Mouse (Mus musculus): ENCODE measurements at regions not wholly inside any gene's neighbourhood (a gene's known extent, or its start where the extent isn't known, plus 50 kb on each side); places are given as distances from the start of the nearest gene placed in this dataset.

DNA sequence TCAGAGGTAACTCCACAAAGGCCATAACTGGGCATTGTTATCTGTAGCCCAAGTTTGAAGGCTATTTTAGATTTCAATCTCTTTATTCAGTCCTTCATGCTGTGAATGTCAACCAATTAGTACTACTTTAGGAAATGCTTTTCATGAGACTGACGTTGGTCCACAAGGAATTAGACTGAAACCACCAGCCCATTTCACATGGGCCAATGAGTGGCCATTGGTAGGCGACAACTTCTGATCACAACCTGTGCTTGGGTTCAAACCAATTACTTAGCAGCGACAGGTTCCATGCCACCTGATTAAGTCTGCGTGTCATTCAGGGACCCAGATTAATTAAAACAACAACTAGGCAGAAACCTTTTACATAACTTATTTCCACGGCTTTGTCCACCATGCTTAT is 126.9 kb upstream of the Tenm3 start:
- Histone ChIP-seq H3K27ac (ENCODE audit: low read length) (no peak overlapping the region), H3K9ac (ENCODE audit: low read length) (no peak overlapping the region), H3K4me1 (ENCODE audit: control insufficient read depth, insufficient read depth, low read length) (no peaks in the 10 kb centered on the region), H3K4me3 (replicated peaks; ENCODE audit: low read length) (no peak overlapping the region), H3K27me3 (ENCODE audit: control insufficient read depth, insufficient read depth, low read length) (no peaks in the 10 kb centered on the region), H3K9me3 (replicated peaks; ENCODE audit: control insufficient read depth, low read length) (no peaks in the 10 kb centered on the region), H3K4me2 (ENCODE audit: low read depth, low read length) (no peak overlapping the region), H3K36me3 (ENCODE audit: control insufficient read depth, insufficient read depth, low read length) (no peaks in the 10 kb centered on the region)
- 90% methylated on average over 5 of the region's 5 CpGs for WGBS
- ATAC-seq (ENCODE audit: insufficient read depth, low FRiP score), result no peak

DNA sequence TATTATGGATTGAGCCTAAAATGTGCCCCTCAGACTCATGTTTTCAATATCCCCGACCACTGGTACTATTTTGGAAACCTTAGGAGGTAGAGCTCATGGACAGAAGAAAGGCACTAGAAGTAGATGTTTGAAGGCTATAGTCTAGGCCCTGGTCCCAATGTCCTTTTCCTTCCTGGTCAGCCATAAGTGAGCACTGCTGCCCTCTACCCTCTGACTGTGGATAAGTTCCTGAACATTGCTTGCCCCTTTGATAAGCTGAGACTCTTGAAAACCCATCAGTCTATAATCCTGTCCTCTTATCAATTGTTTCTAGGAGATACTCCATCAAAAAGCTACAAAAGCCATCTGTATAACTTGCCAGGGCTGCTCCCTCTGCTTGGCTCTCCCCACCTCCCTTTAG is 121.2 kb upstream of the Tenm3 start:
- Histone ChIP-seq H3K36me3 (ENCODE audit: control insufficient read depth, insufficient read depth, low read length) (no peaks in the 10 kb centered on the region), H3K4me2 (ENCODE audit: low read depth, low read length) (no peak overlapping the region), H3K4me1 (ENCODE audit: control insufficient read depth, insufficient read depth, low read length) (no peaks in the 10 kb centered on the region), H3K9ac (ENCODE audit: low read length) (no peak overlapping the region), H3K27ac (ENCODE audit: low read length) (no peak overlapping the region), H3K27me3 (ENCODE audit: control insufficient read depth, insufficient read depth, low read length) (no peaks in the 10 kb centered on the region), H3K9me3 (replicated peaks; ENCODE audit: control insufficient read depth, low read length) (no peaks in the 10 kb centered on the region), H3K4me3 (replicated peaks; ENCODE audit: low read length) (no peak overlapping the region)
- 81% methylated on average over 1 of the region's 1 CpGs for WGBS
- no peak for ATAC-seq (ENCODE audit: insufficient read depth, low FRiP score)

DNA sequence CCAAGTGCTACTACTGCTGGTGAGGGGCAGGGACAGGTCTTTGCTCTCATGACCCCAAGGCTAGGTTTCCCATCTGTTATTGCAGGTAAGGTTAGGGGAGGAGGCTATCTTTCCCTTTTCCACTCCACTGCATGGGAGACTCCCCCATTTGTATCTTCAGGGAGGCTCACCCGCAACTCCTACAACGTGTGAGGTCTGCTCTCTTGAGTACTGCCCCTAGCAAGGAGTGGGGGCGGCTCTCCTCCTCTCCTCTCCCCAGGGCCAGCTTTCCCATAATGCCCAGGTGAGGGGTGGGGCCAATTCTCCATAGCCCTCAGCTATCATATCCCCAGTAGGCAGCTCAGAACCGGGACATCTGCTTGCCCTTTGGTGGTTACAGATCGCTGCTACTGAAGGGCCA is 113.9 kb upstream of the Tenm3 start:
- Histone ChIP-seq H3K9me3 (replicated peaks; ENCODE audit: control insufficient read depth, low read length) (no peaks in the 10 kb centered on the region), H3K9ac (ENCODE audit: low read length) (no peak overlapping the region), H3K4me1 (ENCODE audit: control insufficient read depth, insufficient read depth, low read length) (no peaks in the 10 kb centered on the region), H3K36me3 (ENCODE audit: control insufficient read depth, insufficient read depth, low read length) (no peaks in the 10 kb centered on the region), H3K27ac (ENCODE audit: low read length) (no peak overlapping the region), H3K27me3 (ENCODE audit: control insufficient read depth, insufficient read depth, low read length) (no peaks in the 10 kb centered on the region), H3K4me2 (ENCODE audit: low read depth, low read length) (no peak overlapping the region), H3K4me3 (replicated peaks; ENCODE audit: low read length) (no peak overlapping the region)
- 85% methylated on average over 5 of the region's 5 CpGs for WGBS
- ATAC-seq (ENCODE audit: insufficient read depth, low FRiP score), result no peak

DNA sequence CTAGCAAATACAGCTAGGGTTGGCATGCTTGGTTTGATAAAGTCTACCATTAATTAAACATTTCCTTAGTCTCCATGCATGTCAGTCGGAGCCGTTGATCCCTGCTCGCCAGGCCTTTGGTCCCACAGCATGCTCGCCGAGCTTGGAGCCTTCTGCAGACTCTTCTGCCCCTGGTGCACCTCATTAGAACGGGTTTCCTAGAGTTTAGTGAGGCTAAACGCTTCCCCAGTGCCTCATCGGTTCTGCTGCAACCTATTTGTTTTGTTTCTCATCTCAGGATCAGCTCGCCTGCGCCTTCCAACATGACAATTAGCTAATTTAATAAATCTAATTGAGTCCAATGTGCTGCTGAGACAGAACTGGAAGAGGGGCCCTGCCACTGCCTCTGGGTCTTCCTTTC is 107.7 kb upstream of the Tenm3 start:
- no peak overlapping the region for H3K4me3 ChIP-seq (replicated peaks; ENCODE audit: low read length)
- no peaks in the 10 kb centered on the region for H3K4me1 ChIP-seq (ENCODE audit: control insufficient read depth, insufficient read depth, low read length)
- ATAC-seq (ENCODE audit: insufficient read depth, low FRiP score), result no peak
- no peak overlapping the region for H3K27ac ChIP-seq (ENCODE audit: low read length)
- no peaks in the 10 kb centered on the region for H3K36me3 ChIP-seq (ENCODE audit: control insufficient read depth, insufficient read depth, low read length)
- 84% methylated on average over 10 of the region's 10 CpGs for WGBS
- no peak overlapping the region for H3K4me2 ChIP-seq (ENCODE audit: low read depth, low read length)
- no peaks in the 10 kb centered on the region for H3K27me3 ChIP-seq (ENCODE audit: control insufficient read depth, insufficient read depth, low read length)
- no peak overlapping the region for H3K9ac ChIP-seq (ENCODE audit: low read length)
- no peaks in the 10 kb centered on the region for H3K9me3 ChIP-seq (replicated peaks; ENCODE audit: control insufficient read depth, low read length)

DNA sequence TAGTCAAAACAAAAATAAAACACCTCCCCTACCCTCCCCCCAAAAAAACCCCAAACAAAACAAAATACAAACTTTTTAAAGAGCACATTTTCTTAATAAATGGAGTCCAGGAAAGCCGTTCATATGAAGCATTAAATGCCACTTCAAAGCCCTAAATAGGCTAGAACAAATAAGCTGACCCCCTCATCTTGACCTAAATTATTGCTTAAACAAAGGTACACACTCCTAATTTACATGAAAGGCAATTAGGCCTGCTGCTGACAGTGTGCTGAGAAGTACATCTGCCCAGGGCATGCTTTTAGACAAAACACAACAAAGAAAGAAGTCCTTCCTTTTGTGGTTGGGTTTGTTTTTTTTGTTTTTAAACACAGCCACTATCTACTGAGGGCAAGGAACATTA is 100.4 kb upstream of the Tenm3 start:
- ATAC-seq (ENCODE audit: insufficient read depth, low FRiP score), result no peak
- H3K9me3 ChIP-seq (replicated peaks; ENCODE audit: control insufficient read depth, low read length), result no peaks in the 10 kb centered on the region
- WGBS, result 53% methylated on average over 1 of the region's 1 CpGs
- H3K4me3 ChIP-seq (replicated peaks; ENCODE audit: low read length), result no peak overlapping the region
- H3K27me3 ChIP-seq (ENCODE audit: control insufficient read depth, insufficient read depth, low read length), result no peaks in the 10 kb centered on the region
- no peaks in the 10 kb centered on the region for H3K36me3 ChIP-seq (ENCODE audit: control insufficient read depth, insufficient read depth, low read length)
- no peak overlapping the region for H3K4me2 ChIP-seq (ENCODE audit: low read depth, low read length)
- H3K9ac ChIP-seq (ENCODE audit: low read length), result no peak overlapping the region
- H3K4me1 ChIP-seq (ENCODE audit: control insufficient read depth, insufficient read depth, low read length), result no peaks in the 10 kb centered on the region
- H3K27ac ChIP-seq (ENCODE audit: low read length), result no peak overlapping the region

DNA sequence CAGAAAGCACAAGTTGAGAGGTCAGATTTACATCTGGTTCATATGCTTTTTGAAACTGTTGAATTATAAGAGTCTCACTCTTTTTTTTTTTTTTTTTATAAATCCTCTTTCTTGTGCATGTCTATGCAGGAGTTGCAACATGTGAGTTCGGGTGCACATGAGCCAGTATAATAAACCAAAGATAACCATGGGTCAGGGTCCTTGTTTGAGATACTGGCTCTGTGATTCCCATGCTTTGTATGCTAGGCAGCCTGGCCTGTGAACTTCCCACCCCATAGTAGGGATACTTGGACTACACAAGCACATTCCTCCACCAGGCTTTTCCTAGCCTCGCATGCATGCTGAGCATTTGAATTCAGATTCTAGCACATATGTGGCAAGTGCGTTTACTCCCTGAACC is 93.4 kb upstream of the Tenm3 start:
- WGBS, result 85% methylated on average over 3 of the region's 3 CpGs
- no peaks in the 10 kb centered on the region for H3K36me3 ChIP-seq (ENCODE audit: control insufficient read depth, insufficient read depth, low read length)
- no peak overlapping the region for H3K4me2 ChIP-seq (ENCODE audit: low read depth, low read length)
- H3K4me1 ChIP-seq (ENCODE audit: control insufficient read depth, insufficient read depth, low read length), result 0 out of 2 replicates have a peak, but pooled peaks cover 2% of the 10 kb centered on the region
- H3K9ac ChIP-seq (ENCODE audit: low read length), result no peak overlapping the region
- no peaks in the 10 kb centered on the region for H3K9me3 ChIP-seq (replicated peaks; ENCODE audit: control insufficient read depth, low read length)
- no peak overlapping the region for H3K27ac ChIP-seq (ENCODE audit: low read length)
- H3K27me3 ChIP-seq (ENCODE audit: control insufficient read depth, insufficient read depth, low read length), result no peaks in the 10 kb centered on the region; the same call in 1 of the 2 replicates
- ATAC-seq (ENCODE audit: insufficient read depth, low FRiP score), result no peak
- no peak overlapping the region for H3K4me3 ChIP-seq (replicated peaks; ENCODE audit: low read length)

DNA sequence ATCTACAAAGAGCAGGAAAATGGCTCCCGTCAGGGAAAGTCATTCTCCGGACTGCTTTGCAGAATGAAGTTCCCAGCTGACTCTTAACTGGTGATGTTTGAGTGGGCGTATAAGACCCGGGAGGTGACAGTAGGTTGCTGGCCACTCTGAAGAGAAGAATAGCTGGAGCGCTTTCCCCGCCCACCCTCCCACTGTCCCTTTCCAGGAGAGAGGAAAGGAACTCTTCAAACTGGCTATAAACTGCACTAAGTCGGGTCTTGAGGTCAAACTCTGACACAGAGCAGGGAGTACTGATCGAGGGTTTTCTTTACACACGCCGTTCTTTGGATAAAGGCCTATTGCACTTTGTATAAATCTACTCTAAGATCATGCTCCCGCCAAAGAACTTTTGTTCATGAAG is 83.4 kb upstream of the Tenm3 start:
- no peaks in the 10 kb centered on the region for H3K4me1 ChIP-seq (ENCODE audit: control insufficient read depth, insufficient read depth, low read length)
- H3K9me3 ChIP-seq (replicated peaks; ENCODE audit: control insufficient read depth, low read length), result no peaks in the 10 kb centered on the region
- no peaks in the 10 kb centered on the region for H3K27me3 ChIP-seq (ENCODE audit: control insufficient read depth, insufficient read depth, low read length)
- WGBS, result 65% methylated on average over 11 of the region's 11 CpGs
- H3K36me3 ChIP-seq (ENCODE audit: control insufficient read depth, insufficient read depth, low read length), result no peaks in the 10 kb centered on the region
- H3K27ac ChIP-seq (ENCODE audit: low read length), result no peak overlapping the region
- H3K4me2 ChIP-seq (ENCODE audit: low read depth, low read length), result no peak overlapping the region
- ATAC-seq (ENCODE audit: insufficient read depth, low FRiP score), result no peak
- H3K4me3 ChIP-seq (replicated peaks; ENCODE audit: low read length), result no peak overlapping the region
- H3K9ac ChIP-seq (ENCODE audit: low read length), result no peak overlapping the region

DNA sequence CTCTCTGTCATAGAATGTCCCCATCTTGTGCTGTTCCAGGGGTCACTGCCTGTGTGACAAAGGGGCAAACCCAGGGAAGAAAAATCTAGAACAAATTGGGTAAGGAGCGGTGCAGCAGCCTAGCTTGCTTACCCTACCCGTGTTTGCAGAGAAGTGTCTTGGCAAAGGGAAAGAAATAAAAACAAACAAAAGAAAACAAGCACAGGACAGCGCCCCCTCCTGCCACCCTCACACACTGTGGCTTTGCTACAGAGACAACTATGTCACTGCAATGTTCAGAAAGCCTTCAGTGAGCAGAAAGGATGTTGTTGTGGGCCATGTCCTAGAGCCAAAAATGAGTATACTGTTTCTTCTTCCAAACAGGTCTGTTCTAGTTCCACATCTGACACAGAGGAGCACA is 71.5 kb upstream of the Tenm3 start:
- H3K4me3 ChIP-seq (replicated peaks; ENCODE audit: low read length), result no peak overlapping the region
- H3K4me1 ChIP-seq (ENCODE audit: control insufficient read depth, insufficient read depth, low read length), result no peaks in the 10 kb centered on the region
- 50% methylated on average over 3 of the region's 3 CpGs for WGBS
- no peak overlapping the region for H3K4me2 ChIP-seq (ENCODE audit: low read depth, low read length)
- H3K9me3 ChIP-seq (replicated peaks; ENCODE audit: control insufficient read depth, low read length), result no peaks in the 10 kb centered on the region
- no peaks in the 10 kb centered on the region for H3K27me3 ChIP-seq (ENCODE audit: control insufficient read depth, insufficient read depth, low read length)
- no peak overlapping the region for H3K27ac ChIP-seq (ENCODE audit: low read length)
- no peak overlapping the region for H3K9ac ChIP-seq (ENCODE audit: low read length)
- H3K36me3 ChIP-seq (ENCODE audit: control insufficient read depth, insufficient read depth, low read length), result no peaks in the 10 kb centered on the region
- no peak for ATAC-seq (ENCODE audit: insufficient read depth, low FRiP score)

DNA sequence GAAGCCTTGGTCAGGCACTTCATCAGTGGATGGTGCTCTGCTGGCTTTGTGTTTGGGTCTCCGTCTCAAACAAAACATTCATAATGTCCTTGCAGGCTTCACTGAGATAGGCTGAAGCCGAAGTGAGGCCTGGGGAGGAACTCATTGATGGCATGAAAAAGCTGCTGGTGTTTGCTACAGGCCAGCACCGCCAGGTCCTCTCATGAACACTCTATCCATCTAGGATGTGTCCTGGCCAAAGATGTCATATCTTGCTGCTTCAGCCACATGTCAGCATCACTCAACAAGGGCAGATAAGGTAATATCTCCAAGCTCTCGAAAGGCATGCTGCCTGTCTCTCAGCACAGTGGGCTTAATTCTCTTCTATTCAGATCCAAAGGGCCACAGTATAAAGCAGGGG is 69.1 kb upstream of the Tenm3 start:
- ATAC-seq (ENCODE audit: insufficient read depth, low FRiP score), result no peak
- WGBS, result 70% methylated on average over 4 of the region's 4 CpGs
- H3K9ac ChIP-seq (ENCODE audit: low read length), result no peak overlapping the region
- no peak overlapping the region for H3K4me3 ChIP-seq (replicated peaks; ENCODE audit: low read length)
- no peaks in the 10 kb centered on the region for H3K27me3 ChIP-seq (ENCODE audit: control insufficient read depth, insufficient read depth, low read length)
- H3K4me2 ChIP-seq (ENCODE audit: low read depth, low read length), result no peak overlapping the region
- H3K36me3 ChIP-seq (ENCODE audit: control insufficient read depth, insufficient read depth, low read length), result no peaks in the 10 kb centered on the region
- H3K9me3 ChIP-seq (replicated peaks; ENCODE audit: control insufficient read depth, low read length), result no peaks in the 10 kb centered on the region
- no peaks in the 10 kb centered on the region for H3K4me1 ChIP-seq (ENCODE audit: control insufficient read depth, insufficient read depth, low read length)
- H3K27ac ChIP-seq (ENCODE audit: low read length), result no peak overlapping the region

All from stomach, embryonic 16.5 days (tissue).